Mouse (Mus musculus): ENCODE results near the gene Syne1.

- TF ChIP-seq CTCF (IDR thresholded peaks at IDR 0.05; ENCODE audit: insufficient read depth, low read length), result no peak
- no peak for TF ChIP-seq POLR2A (IDR thresholded peaks at IDR 0.05; ENCODE audit: borderline replicate concordance, extremely low read depth, low read depth, low read length)
Observed at GRCm38 (mm10) chr10:5491050-5491449, 60.2 kb downstream of the Syne1 start.
